Mouse (Mus musculus): ENCODE measurements around the gene Gm21693.
"Not testable (repeated sequence)": the region's sequence is repeated elsewhere in the genome, so short reads cannot be mapped to it uniquely, and the experiment has no call there.

The Gm21693 gene

GRCm38 (mm10) chrY:3345229-3345628 lies at the start of gene Gm21693:
Gm21693 (minus strand) TSS chrY:3345329.
- DNase-seq (ENCODE audit: low read depth, low spot score), result not testable (repeated sequence)

- DNase-seq (ENCODE audit: low read depth, low spot score), result not testable (repeated sequence)
Measured at GRCm38 (mm10) chrY:3340661-3341060, 4.5 kb downstream of the Gm21693 start.

GRCm38 (mm10) chrY:3306349-3306748 lies 38.8 kb downstream of the Gm21693 start, which contains the start of gene Gm21677:
Gm21677 (minus strand) TSS chrY:3306449.
- not testable (repeated sequence) for DNase-seq (ENCODE audit: low read depth, low spot score)

All from brain, embryonic 18.5 days (tissue).